Comparison of ENCODE assay signal across 8 mouse cellular contexts in the genomic region with DNA sequence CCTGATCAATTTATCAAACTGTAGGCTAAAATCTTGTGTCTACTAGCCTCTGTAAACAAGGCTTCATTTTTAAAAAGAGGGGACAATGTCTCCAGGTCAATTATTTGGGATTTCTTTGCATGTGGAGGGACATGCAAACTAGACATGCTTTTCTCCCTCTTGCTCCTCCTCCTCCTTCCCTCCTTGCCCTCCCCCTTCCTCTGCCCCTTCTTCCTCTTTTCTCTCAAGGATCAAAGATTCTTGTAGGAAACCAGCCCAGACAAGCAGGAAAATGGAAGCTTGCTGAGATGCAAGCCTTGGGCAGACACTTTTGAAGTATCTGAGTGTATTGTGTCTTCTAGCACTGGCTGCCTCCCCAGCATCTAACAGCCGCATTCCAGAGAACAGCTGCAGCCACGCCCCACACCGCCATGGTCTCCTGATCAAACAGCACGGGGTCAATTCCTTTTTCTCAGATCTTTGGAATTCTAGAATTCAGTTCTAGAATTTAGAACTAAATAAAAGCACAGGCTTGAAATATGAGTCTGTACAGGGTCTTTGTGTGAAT. TPM values are rescaled to one million over a fixed set of nuclear protein-coding genes. Genes with fewer than 3 reads are reported as not detected.
DNase-seq lines count a peak whose midpoint lies in the region; ATAC-seq and TF ChIP-seq lines count a peak whose summit lies in the region.

No protein-coding gene starts in this region.

- no peaks in the 10 kb centered on the region for H3K36me3 ChIP-seq in kidney, postnatal 0 days (ENCODE audit: insufficient read depth, low read length)
- no peaks in the 10 kb centered on the region for H3K36me3 ChIP-seq in kidney, adult 2 months (ENCODE audit: control insufficient read depth, insufficient read depth, low read length)
- H3K36me3 ChIP-seq in hindbrain, embryonic 16.5 days (ENCODE audit: control insufficient read depth, insufficient read depth, low read length): no peaks in the 10 kb centered on the region
- H3K36me3 ChIP-seq in myocyte (ENCODE audit: control insufficient read depth, insufficient read depth): no peaks in the 10 kb centered on the region

- no peaks in the 10 kb centered on the region for H3K79me2 ChIP-seq in myocyte (ENCODE audit: control insufficient read depth, insufficient read depth)

- WGBS in kidney, postnatal 0 days: 0% methylated on average over 4 of the region's 4 CpGs
- WGBS in kidney, adult 2 months: 4% methylated on average over 4 of the region's 4 CpGs
- 10% methylated on average over 4 of the region's 4 CpGs for WGBS in hindbrain, embryonic 16.5 days

- H3K4me2 ChIP-seq in kidney, postnatal 0 days (ENCODE audit: low read length): 0 out of 2 replicates have a peak overlapping the region, but pooled peaks have one; percentile 35
- H3K4me2 ChIP-seq in hindbrain, embryonic 16.5 days (ENCODE audit: low read length): peak overlapping the region; percentile 4; the same call in 1 of the 2 replicates
- peak overlapping the region; percentile 62 for H3K4me2 ChIP-seq in myocyte (ENCODE audit: low read depth)

- no peaks in the 10 kb centered on the region for H3K27me3 ChIP-seq in kidney, postnatal 0 days (ENCODE audit: insufficient read depth, low read length)
- no peaks in the 10 kb centered on the region for H3K27me3 ChIP-seq in kidney, adult 2 months (replicated peaks; ENCODE audit: control insufficient read depth, insufficient read depth, low read length)
- no peaks in the 10 kb centered on the region for H3K27me3 ChIP-seq in hindbrain, embryonic 16.5 days (replicated peaks; ENCODE audit: control insufficient read depth, insufficient read depth, low read length)
- no peaks in the 10 kb centered on the region for H3K27me3 ChIP-seq in myocyte (ENCODE audit: control insufficient read depth, insufficient read depth, insufficient read length)

- no peak for TF ChIP-seq CTCF in kidney, postnatal 0 days (IDR thresholded peaks at IDR 0.05; ENCODE audit: low read depth)
- TF ChIP-seq CTCF in kidney, adult 2 months (conservative IDR thresholded peaks at IDR 0.05; ENCODE audit: insufficient read depth, insufficient read length, low read depth, low read length): no peak

- DNase-seq in kidney, postnatal 0 days (ENCODE audit: low spot score): peak; percentile 88
- DNase-seq in kidney, adult 2 months: no peak
- no peak for DNase-seq in adrenal gland, postnatal 14 days
- DNase-seq in gastrocnemius, postnatal 25 days: no peak

- no peaks in the 10 kb centered on the region for H3K9me3 ChIP-seq in kidney, postnatal 0 days (replicated peaks; ENCODE audit: low read length)
- no peaks in the 10 kb centered on the region for H3K9me3 ChIP-seq in hindbrain, embryonic 16.5 days (ENCODE audit: control insufficient read depth, low read length)

- TF ChIP-seq POLR2A in kidney, adult 2 months (IDR thresholded peaks at IDR 0.05; ENCODE audit: low read depth, low read length): no peak
- peak; percentile 18 for TF ChIP-seq POLR2A in myocyte (IDR thresholded peaks at IDR 0.05; ENCODE audit: insufficient read length, low read depth)

- no peak overlapping the region for H3K9ac ChIP-seq in kidney, postnatal 0 days (ENCODE audit: low read depth, low read length)
- H3K9ac ChIP-seq in hindbrain, embryonic 16.5 days (ENCODE audit: low read depth, low read length): no peak overlapping the region

- H3K4me3 ChIP-seq in kidney, postnatal 0 days (replicated peaks; ENCODE audit: low read depth, low read length): no peak overlapping the region
- H3K4me3 ChIP-seq in kidney, adult 2 months (ENCODE audit: insufficient read depth, low read depth, low read length): no peak overlapping the region
- no peak overlapping the region for H3K4me3 ChIP-seq in hindbrain, embryonic 16.5 days (ENCODE audit: low read length)
- no peak overlapping the region for H3K4me3 ChIP-seq in myocyte

- no peak overlapping the region for H3ac ChIP-seq in myocyte (ENCODE audit: control insufficient read depth, insufficient read length)

- H3K27ac ChIP-seq in kidney, postnatal 0 days: no peak overlapping the region
- H3K27ac ChIP-seq in kidney, adult 2 months (ENCODE audit: insufficient read depth, low read depth, low read length): no peak overlapping the region
- no peak overlapping the region for H3K27ac ChIP-seq in hindbrain, embryonic 16.5 days (ENCODE audit: low read depth, low read length)

- H3K4me1 ChIP-seq in kidney, postnatal 0 days (replicated peaks; ENCODE audit: insufficient read depth, low read length): no peaks in the 10 kb centered on the region
- H3K4me1 ChIP-seq in kidney, adult 2 months (ENCODE audit: control insufficient read depth, insufficient read depth, low read length): no peaks in the 10 kb centered on the region; the same call in 1 of the 2 replicates
- H3K4me1 ChIP-seq in hindbrain, embryonic 16.5 days (ENCODE audit: control insufficient read depth, insufficient read depth, low read depth, low read length): peaks cover 2% of the 10 kb centered on the region; the same call in 1 of the 2 replicates

- ATAC-seq in kidney, postnatal 0 days (replicated peaks; ENCODE audit: low FRiP score, low read depth): 0 out of 2 replicates have a peak, but pooled peaks have one; percentile 69
- ATAC-seq in common myeloid progenitor, adult 5-6 weeks (replicated peaks; ENCODE audit: low read depth, poor library complexity, severe bottlenecking): 0 out of 2 replicates have a peak, but pooled peaks have one; percentile 52
- ATAC-seq in hindbrain, embryonic 16.5 days: no peak
- no peak for ATAC-seq in CD4-positive, CD25-positive, alpha-beta regulatory T cell, adult 4 months

TF ChIP-seq in myocyte, 11 proteins besides CTCF, POLR2A, EP300 and RAD21:
- peak; percentile 67 to 97 (median 94) for TF ChIP-seq MYOD1 (IDR thresholded peaks at IDR 0.05; ENCODE audit: control insufficient read depth in 1 of 3, insufficient read length in 2 of 3, low read depth in 2 of 3)
- no peak for TF ChIP-seq REST (IDR thresholded peaks at IDR 0.05; ENCODE audit: insufficient read depth, insufficient read length)
- TF ChIP-seq E2F4 (IDR thresholded peaks at IDR 0.05; ENCODE audit: insufficient read depth): no peak
- TF ChIP-seq TCF12 (IDR thresholded peaks at IDR 0.05; ENCODE audit: insufficient read depth, poor library complexity, severe bottlenecking): peak; percentile 78
- peak; percentile 77 for TF ChIP-seq TCF3 (IDR thresholded peaks at IDR 0.05; ENCODE audit: insufficient read length, low read depth)
- no peak for TF ChIP-seq MAX (IDR thresholded peaks at IDR 0.05; ENCODE audit: low read depth)
- peak; percentile 79 to 93 (median 87) for TF ChIP-seq MYOG (IDR thresholded peaks at IDR 0.05; ENCODE audit: control insufficient read depth in 1 of 3, insufficient read depth in 1 of 3, insufficient read length in 2 of 3, low read depth in 2 of 3)

RNA-seq across cellular contexts. Expression of gene Man2a1, which starts 41.5 kb away (rescaled TPM):
- polyA plus RNA-seq in kidney, postnatal 0 days (2015; fragmentation: Nextera tagmentation; extraction: Ambion mirVana): 9.5 and 9.9 TPM in 2 replicates
- polyA plus RNA-seq in kidney, adult 2 months (2012; rRNA removed): 25.6 and 27.3 TPM in 2 replicates
- total RNA-seq in common myeloid progenitor, adult 5-6 weeks (2017): 21.5 and 28.1 TPM in 2 replicates
- 4.1 and 5.3 TPM in 2 replicates for polyA plus RNA-seq in hindbrain, embryonic 16.5 days (2015; fragmentation: Nextera tagmentation; extraction: Ambion mirVana)
- polyA plus RNA-seq in myocyte (2012; fragmentation: generic; extraction: Trizol): 8.6 TPM
- 150 and 156 TPM in 2 replicates for total RNA-seq in adrenal gland, postnatal 14 days (2021)
- total RNA-seq in gastrocnemius, postnatal 25 days (2021): 10 to 100 TPM in 1 of 2 experiments, 1 to 10 TPM in 1; 8.9 to 10.6 TPM
- 10 to 100 TPM; 10.1 to 10.6 TPM for polyA plus RNA-seq in CD4-positive, CD25-positive, alpha-beta regulatory T cell, adult 4 months (2017; shearing (Covaris generic))

Comparison
In these comparisons a context has a peak if more than half of its experiments do, and no peak if none do; other contexts are left out.
1. ATAC-seq: peak in kidney, postnatal 0 days (single experiment) and common myeloid progenitor, adult 5-6 weeks (single experiment); none in hindbrain, embryonic 16.5 days (single experiment) and CD4-positive, CD25-positive, alpha-beta regulatory T cell, adult 4 months (single experiment).
2. H3K4me2 ChIP-seq: peak in every context shown above with its lines; median percentile 62 in myocyte; 35 in kidney, postnatal 0 days; 4 in hindbrain, embryonic 16.5 days.